Mouse (Mus musculus) bone marrow macrophage, adult 2 months (primary cell): Measurements from ENCODE around the gene Atg7. TPM values are rescaled to one million over a fixed set of nuclear protein-coding genes. Genes with fewer than 3 reads are reported as not detected.

ENCODE experiments used
- H3K27ac ChIP-seq: 2 replicates; pipeline ENCODE4 v1.5.1; 2012; ENCODE audit warnings: low read depth, low read length; ENCODE audit not compliant: insufficient read depth
- H3K4me1 ChIP-seq: 2 replicates; pipeline ENCODE4 v1.6.1; 2012; ENCODE audit warnings: low read length; ENCODE audit not compliant: control insufficient read depth, insufficient read depth
- H3K4me3 ChIP-seq: 2 replicates; pipeline ENCODE4 v1.5.1; 2012; ENCODE audit warnings: mild to moderate bottlenecking, low read length, moderate library complexity; ENCODE audit not compliant: insufficient read depth
- CTCF ChIP-seq: IDR thresholded peaks from 2 replicates; pipeline ENCODE4 v1.5.1; 2012; ENCODE audit warnings: low read depth, mild to moderate bottlenecking, low read length, moderate library complexity
- POLR2A ChIP-seq: IDR thresholded peaks from 2 replicates; pipeline ENCODE4 v1.6.1; 2012; ENCODE audit warnings: mild to moderate bottlenecking, low read depth, low read length, borderline replicate concordance
- polyA plus RNA-seq: library from polyadenylated mRNA; stranded (reverse); fragments of >200 nt; gene quantifications from 2 replicates; pipeline ENCODE4 v1.2.4, GENCODE M21; 2012; ENCODE audit not compliant: missing spikeins, insufficient read depth, insufficient read length

Atg7 gene
- polyA plus RNA-seq, 1 experiment, result 53.2 TPM

DNA sequence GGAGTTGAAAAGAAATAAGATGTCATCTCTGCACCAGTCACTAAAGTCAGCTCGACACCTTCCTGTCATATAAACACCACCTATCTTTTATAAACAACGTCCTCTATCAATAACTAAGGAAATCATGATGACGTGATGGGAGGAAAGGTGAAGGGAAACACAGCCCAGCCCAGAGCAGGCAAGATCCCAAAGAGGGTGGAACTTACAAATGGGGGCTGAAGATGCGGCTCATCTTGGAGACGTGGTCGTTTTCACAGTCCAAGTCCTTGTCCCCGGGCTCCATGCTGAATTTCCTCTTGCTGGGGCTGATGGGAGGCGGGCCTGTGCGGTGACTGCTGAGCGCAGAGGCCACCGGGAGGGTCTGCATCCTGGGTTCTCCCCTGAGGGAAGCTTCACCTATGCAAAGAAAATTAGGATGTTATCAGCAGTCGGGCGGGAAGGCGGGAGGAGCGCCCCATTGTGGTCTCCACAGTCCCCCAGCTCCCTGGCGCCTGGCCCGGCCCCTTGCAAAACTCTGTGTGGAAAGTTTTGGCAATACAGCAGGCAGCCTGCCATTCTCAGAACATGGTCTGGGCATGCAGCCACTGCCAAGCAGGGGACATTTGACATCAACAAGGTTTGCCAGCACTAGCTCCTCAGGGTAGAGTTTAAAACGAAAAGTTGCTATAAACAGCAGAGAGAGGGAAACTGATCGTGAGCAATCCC lies 247.7 kb downstream of the Atg7 start:
- Histone ChIP-seq H3K4me1 (peaks cover 46% of the 10 kb centered on the region), H3K27ac (no peak overlapping the region), H3K4me3 (no peak overlapping the region)
- TF ChIP-seq CTCF (no peak), POLR2A (no peak)

DNA sequence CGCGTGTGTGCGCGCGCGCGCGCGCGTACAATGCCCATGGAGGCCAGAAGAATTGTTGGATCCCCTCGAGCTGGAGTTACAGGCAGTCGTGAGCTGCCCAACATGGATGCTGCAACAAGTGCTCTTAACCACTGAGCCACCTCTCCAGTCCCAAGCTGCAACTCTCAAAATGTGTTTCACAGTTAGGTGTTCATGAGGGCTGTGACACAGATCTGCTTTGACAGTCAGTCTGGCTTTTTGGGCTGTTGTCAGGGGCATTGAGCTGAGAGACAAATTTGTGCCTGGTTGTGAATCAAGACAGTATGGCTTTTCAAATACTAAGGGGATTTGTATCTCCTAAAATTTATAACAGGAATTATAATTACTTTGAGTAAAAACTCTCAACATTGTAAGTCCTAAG lies 248.4 kb downstream of the Atg7 start:
- peaks cover 44% of the 10 kb centered on the region for H3K4me1 ChIP-seq
- no peak for TF ChIP-seq CTCF
- no peak for TF ChIP-seq POLR2A
- no peak overlapping the region for H3K27ac ChIP-seq
- H3K4me3 ChIP-seq, result no peak overlapping the region

DNA sequence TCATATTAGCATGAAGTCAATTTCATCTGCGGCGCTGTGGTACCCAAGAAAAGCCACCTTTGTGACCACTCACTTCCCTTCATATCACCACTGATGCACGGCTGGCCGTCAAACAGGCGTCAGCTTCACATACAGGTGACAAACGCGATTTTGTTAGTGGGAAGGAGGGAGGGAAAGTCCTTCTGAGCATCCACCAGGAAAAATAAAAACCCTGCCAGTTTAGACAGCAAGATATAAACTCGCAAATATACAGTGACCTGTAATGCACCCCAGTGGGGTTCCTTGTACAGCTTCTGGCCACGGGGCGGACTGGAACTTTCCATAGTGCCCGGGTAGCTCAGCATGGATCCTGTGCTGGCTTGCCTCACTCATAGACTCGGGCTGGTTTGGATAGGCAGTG lies 248.9 kb downstream of the Atg7 start:
- H3K4me3 ChIP-seq, result no peak overlapping the region
- H3K27ac ChIP-seq, result no peak overlapping the region
- H3K4me1 ChIP-seq, result peaks cover 45% of the 10 kb centered on the region
- TF ChIP-seq CTCF (no peak), POLR2A (no peak)

DNA sequence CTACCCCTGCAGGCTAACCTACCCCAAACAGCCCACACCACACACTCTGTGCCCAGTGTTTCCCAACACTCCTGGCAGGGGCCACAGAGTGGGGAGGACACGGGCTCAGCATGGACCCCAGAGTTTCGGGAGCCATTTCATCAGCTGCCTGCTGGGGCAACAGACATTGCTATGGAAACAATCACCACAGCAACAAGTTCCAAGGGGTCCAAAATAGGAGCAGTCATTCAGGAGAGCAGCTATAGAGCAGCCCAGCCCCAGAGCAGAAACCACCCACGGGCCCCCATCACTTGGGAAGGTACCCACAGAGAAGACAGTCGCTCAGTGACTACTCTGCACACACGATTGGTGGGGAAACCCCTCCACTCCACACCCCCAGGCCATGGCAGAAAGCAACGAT lies 249.5 kb downstream of the Atg7 start:
- Histone ChIP-seq H3K4me3 (no peak overlapping the region), H3K27ac (no peak overlapping the region), H3K4me1 (peaks cover 45% of the 10 kb centered on the region)
- no peak for TF ChIP-seq POLR2A
- no peak for TF ChIP-seq CTCF

DNA sequence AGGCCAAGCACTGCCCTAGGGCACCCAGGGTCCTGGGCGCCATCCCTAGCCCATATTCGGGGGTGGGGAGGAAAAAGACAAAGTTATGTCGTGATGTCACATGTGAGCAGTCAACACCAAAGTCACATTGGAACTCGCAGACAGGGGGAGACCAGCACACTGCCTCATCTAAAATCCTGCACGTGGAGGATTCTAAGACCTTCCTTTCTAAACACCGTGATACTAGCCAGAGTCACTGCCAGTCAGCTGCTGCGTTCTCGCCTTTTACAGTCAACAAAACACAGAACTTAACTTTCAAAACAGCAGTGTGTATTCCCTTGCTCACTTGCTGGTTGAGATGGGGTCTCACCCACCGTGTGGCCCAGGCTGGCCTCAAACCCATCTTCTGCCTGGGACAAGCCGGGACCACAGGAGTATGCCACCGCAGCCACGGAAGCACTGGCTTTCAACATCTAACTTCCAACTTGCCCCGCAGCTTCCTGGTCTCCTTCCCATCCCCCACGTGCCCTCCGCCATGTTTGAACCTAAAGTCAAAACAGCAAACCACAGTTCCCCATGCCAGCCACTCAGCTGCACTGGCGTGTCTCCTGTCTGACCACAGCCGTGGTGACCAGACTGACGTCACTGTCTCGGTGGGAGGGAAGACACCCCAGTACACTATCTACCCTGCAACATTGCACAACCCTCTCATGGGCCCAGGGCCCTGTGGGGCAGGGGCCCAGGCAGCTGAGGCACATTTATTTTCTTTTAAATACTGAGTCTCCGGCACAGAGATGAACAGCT lies 250.7 kb downstream of the Atg7 start:
- TF ChIP-seq POLR2A, result no peak; the same call in 1 of the 2 replicates
- no peak for TF ChIP-seq CTCF
- Histone ChIP-seq H3K27ac (peak overlapping the region; percentile 77), H3K4me1 (peaks cover 44% of the 10 kb centered on the region), H3K4me3 (peak overlapping the region; percentile 45)

DNA sequence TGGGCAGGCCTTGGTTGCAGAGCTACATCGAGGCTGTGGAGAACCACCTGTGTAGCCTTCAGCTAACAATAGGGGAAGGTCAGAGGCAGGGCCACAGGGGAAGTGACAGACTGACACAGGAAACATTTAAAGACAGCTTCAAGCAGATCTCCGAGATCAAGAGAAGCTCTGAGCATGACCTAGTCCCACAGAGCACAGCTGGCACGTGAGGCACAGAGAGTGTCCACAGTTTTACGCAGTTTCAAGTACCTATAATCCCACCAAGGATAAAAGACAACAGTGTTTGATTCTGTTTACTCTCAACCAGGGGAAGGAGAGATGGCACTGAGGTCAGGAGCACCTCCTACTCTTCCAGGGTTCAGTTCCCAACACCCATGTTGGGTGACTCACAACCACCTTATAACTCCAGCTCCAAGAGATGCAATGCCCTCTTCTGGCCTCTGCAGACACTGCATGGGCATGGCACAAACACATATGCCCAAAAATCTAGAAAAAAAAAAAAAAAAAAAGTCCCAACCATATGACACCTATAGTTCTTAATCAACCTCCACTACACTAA lies 251.7 kb downstream of the Atg7 start:
- TF ChIP-seq CTCF (no peak), POLR2A (no peak)
- H3K4me3 ChIP-seq, result no peak overlapping the region
- H3K27ac ChIP-seq, result peak overlapping the region; percentile 74
- peaks cover 51% of the 10 kb centered on the region for H3K4me1 ChIP-seq

DNA sequence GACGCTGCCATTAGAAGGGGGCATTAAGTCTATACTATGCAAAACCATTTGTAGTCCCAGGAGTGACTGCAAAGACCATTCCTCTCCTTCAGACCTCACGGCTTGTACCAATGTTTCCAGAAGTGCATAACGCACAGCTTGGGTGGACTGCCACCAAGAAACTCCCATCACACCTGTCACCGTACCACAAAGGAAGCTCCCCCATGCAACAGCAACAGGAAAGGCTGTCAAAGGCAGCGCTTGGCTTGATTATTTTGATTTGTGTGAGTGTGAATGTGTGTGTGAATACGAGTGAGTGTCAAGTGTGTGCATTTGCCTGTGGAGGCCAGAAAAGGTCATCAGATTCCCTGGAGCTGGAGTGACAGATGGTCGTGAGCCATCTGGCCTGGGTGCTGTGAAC lies 252.3 kb downstream of the Atg7 start:
- no peak for TF ChIP-seq CTCF
- TF ChIP-seq POLR2A, result no peak

DNA sequence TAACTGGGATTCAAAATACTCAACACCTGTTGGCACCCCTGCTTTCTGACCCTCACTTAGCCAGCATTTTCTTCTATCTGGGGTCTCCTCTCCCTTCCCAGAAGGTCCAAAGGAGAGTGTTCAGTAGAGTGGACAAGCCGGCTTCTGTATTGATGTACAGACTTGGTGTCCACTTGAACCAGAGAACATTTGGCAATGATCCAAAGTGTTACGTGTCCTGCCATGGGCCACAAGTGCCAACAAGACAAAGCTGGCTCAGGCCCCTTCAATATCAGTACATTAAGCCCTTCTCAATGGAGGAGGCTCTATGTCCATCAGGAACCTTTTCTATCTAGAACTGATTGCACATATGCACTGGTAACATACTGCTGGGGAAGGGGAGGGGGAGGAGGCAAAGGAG lies 253.4 kb downstream of the Atg7 start:
- Histone ChIP-seq H3K27ac (no peak overlapping the region), H3K4me3 (no peak overlapping the region), H3K4me1 (peaks cover 47% of the 10 kb centered on the region)
- TF ChIP-seq POLR2A (no peak), CTCF (no peak)

More for the DNA sequence above, 252.3 kb downstream of the Atg7 start:
- H3K4me3 ChIP-seq, result no peak overlapping the region
- H3K4me1 ChIP-seq, result peaks cover 53% of the 10 kb centered on the region
- no peak overlapping the region for H3K27ac ChIP-seq

DNA sequence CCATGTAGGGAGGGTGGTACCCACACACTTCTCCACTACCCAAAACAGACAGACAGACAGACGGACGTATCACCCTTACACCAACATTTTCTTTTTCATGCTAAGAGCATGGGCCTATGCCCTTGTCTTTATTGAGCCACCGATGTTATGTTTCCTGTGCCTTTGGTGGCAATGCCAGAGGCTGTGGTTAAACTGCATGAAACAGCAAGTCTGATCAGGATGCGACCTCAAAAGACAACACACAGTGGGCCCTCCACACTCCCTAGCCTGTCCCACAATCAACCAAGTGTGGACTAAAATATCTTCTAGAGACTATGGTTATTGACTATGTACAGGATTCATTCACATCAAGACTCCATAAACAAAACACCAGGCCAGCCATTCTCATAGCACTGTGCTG lies 256.1 kb downstream of the Atg7 start:
- Histone ChIP-seq H3K4me1 (peaks cover 25% of the 10 kb centered on the region), H3K27ac (no peak overlapping the region), H3K4me3 (no peak overlapping the region)
- TF ChIP-seq POLR2A, result no peak
- TF ChIP-seq CTCF, result no peak

DNA sequence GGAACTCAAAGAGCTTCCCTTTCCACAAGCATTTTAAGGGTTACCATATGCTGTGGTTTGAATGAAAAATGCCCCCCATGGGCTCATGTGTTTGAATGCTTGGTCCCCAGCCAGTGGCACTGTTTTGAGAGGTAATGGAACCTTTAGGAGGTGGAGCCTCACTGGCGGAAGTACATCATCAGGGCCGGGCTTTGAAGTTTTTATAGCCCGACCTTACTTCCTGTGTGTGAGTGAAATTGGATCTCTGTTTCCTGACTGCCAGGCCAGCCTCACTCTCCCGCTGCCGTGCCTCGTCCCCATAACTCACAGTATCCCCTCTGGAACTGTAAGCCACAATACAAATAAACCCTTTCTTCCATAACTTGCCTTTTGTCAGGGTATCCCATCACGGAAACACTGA lies 256.8 kb downstream of the Atg7 start:
- TF ChIP-seq POLR2A (no peak), CTCF (no peak)
- Histone ChIP-seq H3K27ac (no peak overlapping the region), H3K4me3 (no peak overlapping the region), H3K4me1 (peaks cover 24% of the 10 kb centered on the region)
